Mouse (Mus musculus) heart, postnatal 36 days (tissue): Measurements from ENCODE around the gene Col9a2. TPM values are rescaled to one million over a fixed set of nuclear protein-coding genes. Genes with fewer than 3 reads are reported as not detected.

Source experiments
- DNase-seq, 2 experiments: peaks; one replicate each; pipeline ENCODE4 v3.0.0; 2021 to 2022
- intact Hi-C: fragments of 180-260 bp; cut with DNase I; formaldehyde crosslinking; loops from one replicate; pipeline ENCODE4 v1.15.1; 2025
- total RNA-seq, 2 experiments: library from RNA; stranded (reverse); gene quantifications; 2 replicates each; pipeline ENCODE4 v1.2.3; 2021

Gene Col9a2
- total RNA-seq, 2 experiments from 2014 or later, result 0.50 TPM; not detected in 1

GRCm38 (mm10) chr4:121074250-121074649 lies 35.1 kb downstream of the Col9a2 start:
- no peak for DNase-seq
- intact Hi-C loops, result no loop called here

GRCm38 (mm10) chr4:121077915-121078646 lies 38.9 kb downstream of the Col9a2 start:
- no peak for DNase-seq
- intact Hi-C loops, result no loop called here

- no peak for DNase-seq
- intact Hi-C loops, result no loop called here
These were observed 41.2 kb downstream of the Col9a2 start for GRCm38 (mm10) chr4:121080395-121080794.

- DNase-seq, result no peak
- intact Hi-C loops, result no loop called here
These were observed 45.3 kb downstream of the Col9a2 start for GRCm38 (mm10) chr4:121084506-121084905.

GRCm38 (mm10) chr4:121088696-121089095 lies 49.5 kb downstream of the Col9a2 start:
- no peak for DNase-seq
- intact Hi-C loops, result no loop called here

- DNase-seq, result no peak
- intact Hi-C loops, result no loop called here
These were observed 51.0 kb downstream of the Col9a2 start for GRCm38 (mm10) chr4:121090211-121090610.

GRCm38 (mm10) chr4:121097650-121098378 lies 58.6 kb downstream of the Col9a2 start, which contains the start of gene Zmpste24:
TSS of gene Zmpste24 (minus strand) at chr4:121098241.
- peak; percentile 79 to 83 for DNase-seq
- intact Hi-C loops, result loop anchor here (5.0 kb wide), 2 partner anchors 119 to 134 kb away; partner anchors contain the start of gene Rlf

GRCm38 (mm10) chr4:121103304-121103703 lies 64.1 kb downstream of the Col9a2 start:
- intact Hi-C loops, result no loop called here
- no peak for DNase-seq

Other genes with a start within 250 kb of the Col9a2 start
- 10 to 100 TPM; 54.8 to 63.6 TPM for gene Nfyc, start 207.8 kb upstream of the Col9a2 start, total RNA-seq
- gene Rims3, start 184.6 kb upstream of the Col9a2 start, total RNA-seq, result under 1 TPM; 0.06 to 0.08 TPM
- 1 to 10 TPM; 2.7 to 5.0 TPM for gene Exo5, start 114.4 kb upstream of the Col9a2 start, total RNA-seq
- 1 to 10 TPM; 1.4 to 1.5 TPM for gene Zfp69, start 87.7 kb upstream of the Col9a2 start, total RNA-seq
- gene Smap2, start 22.1 kb upstream of the Col9a2 start, total RNA-seq, result 10 to 100 TPM; 40.0 to 47.7 TPM
- 10 to 100 TPM; 21.7 to 24.6 TPM for gene Zmpste24, start 58.9 kb downstream of the Col9a2 start, total RNA-seq
- not detected for gene Tmco2, start 69.8 kb downstream of the Col9a2 start, total RNA-seq
- 10 to 100 TPM; 10.7 to 11.2 TPM for gene Rlf, start 175.7 kb downstream of the Col9a2 start, total RNA-seq